Mouse (Mus musculus): Measurements from ENCODE around the gene Wipi2.

The Wipi2 gene

GRCm38 (mm10) chr5:142637823-142638222, 10.3 kb downstream of the Wipi2 start:
- DNase-seq: no peak

GRCm38 (mm10) chr5:142640088-142640487, 12.6 kb downstream of the Wipi2 start:
- DNase-seq: no peak

- DNase-seq: no peak
These were observed 14.0 kb downstream of the Wipi2 start for GRCm38 (mm10) chr5:142641331-142642051.

- no peak for DNase-seq
These were observed 20.7 kb downstream of the Wipi2 start for GRCm38 (mm10) chr5:142648162-142648561.

GRCm38 (mm10) chr5:142649460-142650050, 22.1 kb downstream of the Wipi2 start:
- no peak for DNase-seq

- no peak for DNase-seq
These were observed 22.9 kb downstream of the Wipi2 start for GRCm38 (mm10) chr5:142650390-142650789.

DNA sequence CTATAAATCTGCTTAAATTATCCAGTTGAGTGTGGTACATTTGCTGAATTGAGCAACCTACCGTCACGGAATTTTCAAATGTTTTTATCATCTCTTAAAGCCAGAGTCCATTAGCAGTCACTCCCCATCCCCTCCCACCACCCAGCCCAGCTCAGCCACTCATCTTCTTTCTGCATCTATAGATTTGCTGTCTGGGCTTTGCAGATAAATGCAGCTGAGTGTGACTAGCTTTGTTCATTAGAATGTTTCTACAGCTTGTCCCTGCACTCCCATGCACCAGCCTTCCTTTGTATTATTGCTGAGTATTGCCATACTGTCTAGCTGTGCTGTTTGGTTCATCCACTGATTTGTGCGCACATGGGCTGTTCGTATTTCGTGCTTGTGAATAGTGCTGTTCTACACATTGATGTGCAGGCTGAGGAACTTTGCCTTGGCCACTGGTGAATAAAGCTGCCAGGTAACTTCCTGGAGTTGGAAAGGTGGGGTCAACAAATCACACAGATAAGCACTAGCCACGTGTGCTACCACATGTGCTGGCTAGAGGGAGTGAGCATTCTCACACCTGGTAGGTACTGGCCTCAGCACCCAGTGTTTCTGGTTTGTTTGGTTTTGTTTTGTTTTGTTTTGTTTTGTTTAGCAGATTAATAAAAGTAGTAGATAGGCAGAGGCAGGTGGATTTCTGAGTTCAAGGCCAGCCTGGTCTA, 23.4 kb downstream of the Wipi2 start:
- no peak for DNase-seq

DNA sequence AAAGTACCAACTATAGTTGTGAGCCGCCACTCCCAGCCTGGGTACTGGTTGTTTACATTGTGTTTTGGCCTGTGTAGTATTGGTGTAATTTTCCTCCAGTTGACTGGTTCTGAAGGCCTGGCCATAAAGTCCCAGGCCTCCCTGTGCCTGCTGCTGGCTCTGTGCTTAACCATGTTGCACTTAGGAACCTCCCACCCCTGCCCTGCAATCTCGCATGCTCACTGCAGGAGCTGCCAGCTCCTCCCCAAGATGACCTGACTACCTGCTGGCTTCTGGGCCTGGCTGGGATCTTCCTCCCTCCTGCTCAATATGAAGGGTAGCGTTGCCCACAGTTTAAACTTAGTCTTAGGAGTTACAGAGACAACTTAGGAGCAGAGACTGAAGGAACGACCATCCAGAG, 24.8 kb downstream of the Wipi2 start:
- no peak for DNase-seq

GRCm38 (mm10) chr5:142660656-142661434, 33.3 kb downstream of the Wipi2 start:
- no peak for DNase-seq

DNA sequence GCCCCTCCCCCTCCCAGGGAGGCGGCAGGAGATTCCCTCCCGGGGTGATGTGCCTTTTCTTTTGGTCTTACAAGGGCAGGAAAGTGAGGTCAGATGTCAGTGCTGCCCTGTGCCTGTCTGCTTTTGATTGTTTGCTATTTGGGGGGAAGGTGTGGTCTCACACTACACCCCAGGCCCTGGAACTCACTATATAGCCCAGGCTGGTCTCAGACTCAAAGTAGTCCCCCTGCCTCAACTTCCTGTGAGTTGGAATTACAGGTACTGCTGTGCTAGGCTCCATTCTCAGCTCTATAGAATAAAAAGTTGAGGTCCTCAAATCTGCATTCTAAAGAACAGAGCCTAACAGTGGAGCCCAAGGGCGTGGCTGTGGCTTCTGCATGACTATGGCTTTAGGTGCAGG, 40.4 kb downstream of the Wipi2 start:
- DNase-seq: no peak

- DNase-seq: no peak
These were observed 41.2 kb downstream of the Wipi2 start for GRCm38 (mm10) chr5:142668556-142669263.

DNA sequence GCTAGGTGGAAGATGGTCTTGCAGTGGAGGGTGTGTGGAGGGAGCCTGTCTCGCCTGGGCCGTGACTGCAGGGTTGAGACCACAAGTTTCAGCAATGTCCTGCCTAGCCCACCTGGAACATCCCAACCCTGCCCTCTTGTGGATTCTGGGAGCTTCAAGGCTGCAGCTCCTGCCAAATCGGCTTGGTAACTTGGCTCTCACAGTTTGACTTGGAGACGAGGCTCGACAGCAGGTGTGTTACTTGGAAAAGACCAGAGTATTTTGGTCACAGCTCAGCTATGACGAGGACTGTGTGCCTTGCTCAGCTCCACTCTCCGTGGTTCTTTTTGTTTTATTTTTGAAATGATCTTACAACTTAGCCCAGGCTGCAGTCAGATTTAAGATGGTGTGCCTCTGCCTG, 42.2 kb downstream of the Wipi2 start:
- peak; percentile 74 for DNase-seq

- no peak for DNase-seq
These were observed 45.6 kb downstream of the Wipi2 start for GRCm38 (mm10) chr5:142673082-142673481.

DNA sequence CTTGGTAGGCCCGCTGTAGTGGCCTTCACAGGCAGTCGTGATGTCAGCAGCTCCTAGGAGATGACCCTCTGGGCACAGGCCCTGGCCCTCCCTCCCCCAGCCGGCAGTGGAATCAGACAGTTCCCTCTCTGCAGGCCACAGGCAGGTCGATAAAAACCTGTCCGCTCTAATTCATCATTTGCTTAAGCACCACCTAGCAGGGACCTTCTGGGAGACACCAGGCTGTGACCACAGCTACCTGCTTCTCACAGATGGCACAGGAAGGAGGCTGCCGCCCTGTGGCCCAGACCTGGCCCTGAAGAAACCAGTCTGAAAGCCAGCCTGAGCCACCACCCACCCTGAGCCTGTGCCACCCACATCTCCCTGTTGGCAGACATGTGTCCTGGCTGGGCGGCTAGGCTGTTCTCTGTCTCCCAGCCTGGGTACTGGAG, 50.7 kb downstream of the Wipi2 start:
- DNase-seq: peak; percentile 73

GRCm38 (mm10) chr5:142679065-142679464, 51.6 kb downstream of the Wipi2 start:
- no peak for DNase-seq

- DNase-seq: no peak
These were observed 54.4 kb downstream of the Wipi2 start for GRCm38 (mm10) chr5:142681911-142682310.

DNA sequence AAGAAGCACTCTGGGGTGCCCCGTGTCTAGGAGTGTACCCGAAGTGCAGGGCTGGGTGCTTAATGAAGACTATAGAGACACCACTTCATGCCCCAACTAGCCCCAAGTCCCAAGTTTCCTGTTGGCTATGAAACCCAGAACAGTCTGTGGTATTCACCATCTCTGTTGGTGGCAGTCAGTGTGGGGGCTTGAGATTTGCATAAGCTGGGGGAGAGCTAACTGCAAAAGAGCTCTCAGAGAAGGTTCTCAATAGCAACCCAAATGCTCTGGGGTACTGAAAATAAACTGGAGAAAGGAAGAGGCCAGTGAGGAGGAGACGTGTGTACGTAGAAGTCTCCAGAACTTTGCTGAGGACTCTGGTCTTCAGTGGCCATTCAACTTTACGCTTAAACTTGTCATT, 55.0 kb downstream of the Wipi2 start:
- no peak for DNase-seq

GRCm38 (mm10) chr5:142688866-142689265, 61.4 kb downstream of the Wipi2 start:
- no peak for DNase-seq

- no peak for DNase-seq
These were observed 62.8 kb downstream of the Wipi2 start for GRCm38 (mm10) chr5:142690343-142690742.

- peak; percentile 76 for DNase-seq
These were observed 64.8 kb downstream of the Wipi2 start, which contains the start of gene Slc29a4 for GRCm38 (mm10) chr5:142692248-142692647. Slc29a4 (plus strand) TSS chr5:142692512.

GRCm38 (mm10) chr5:142692971-142693737, 65.7 kb downstream of the Wipi2 start:
- peak; percentile 47 for DNase-seq
